In the genomic region with DNA sequence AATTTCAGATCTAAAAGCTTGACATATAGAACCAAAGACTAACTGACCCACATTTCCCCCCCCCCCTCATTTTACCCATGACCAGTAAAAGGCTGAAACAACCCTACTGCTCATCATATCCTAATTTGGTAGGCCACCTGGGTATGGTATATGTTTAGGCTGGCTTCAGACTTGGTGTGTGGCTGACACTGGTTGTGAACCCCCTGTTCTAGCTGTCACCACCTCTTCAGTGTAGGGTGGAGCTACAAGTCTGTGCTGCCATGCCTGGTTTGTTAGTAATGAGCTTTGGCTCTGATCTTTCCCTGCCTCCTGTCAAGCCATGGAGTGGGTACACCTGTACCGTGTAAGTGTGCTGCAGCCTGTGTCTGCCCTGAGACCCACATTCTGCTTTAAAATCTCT, we compare ENCODE assay signal across 21 mouse cellular contexts.
DNase-seq lines count a peak whose midpoint lies in the region; ATAC-seq and TF ChIP-seq lines count a peak whose summit lies in the region.
"Had no signal": no experiment of that assay in that cellular context is flagged by ENCODE, and none has a peak within 500 bp of the region (broad histone marks: within the 10 kb centered on the region; RNA-seq: fewer than 3 reads in every experiment).

No protein-coding gene starts in this region.

- H3K4me1 ChIP-seq in heart, embryonic 13.5 days: peaks cover 25% of the 10 kb centered on the region
- H3K4me1 ChIP-seq in heart, embryonic 12.5 days (replicated peaks): peaks cover 27% of the 10 kb centered on the region
- H3K4me1 ChIP-seq in limb, embryonic 14.5 days (ENCODE audit: control insufficient read depth, insufficient read depth, low read length): peaks cover 14% of the 10 kb centered on the region
- no peaks in the 10 kb centered on the region for H3K4me1 ChIP-seq in limb, embryonic 10.5 days
- H3K4me1 ChIP-seq in neural tube, embryonic 13.5 days (replicated peaks): peaks cover 20% of the 10 kb centered on the region

- no peak overlapping the region for H3K4me2 ChIP-seq in heart, embryonic 13.5 days
- H3K4me2 ChIP-seq in heart, embryonic 12.5 days: no peak overlapping the region
- no peak overlapping the region for H3K4me2 ChIP-seq in limb, embryonic 14.5 days (replicated peaks; ENCODE audit: low read depth, low read length, severe bottlenecking)
- no peak overlapping the region for H3K4me2 ChIP-seq in neural tube, embryonic 13.5 days
- H3K4me2 ChIP-seq: embryonic facial prominence, embryonic 13.5 days; forebrain, embryonic 12.5 days; hindbrain, embryonic 15.5 days had no signal

- no peaks in the 10 kb centered on the region for H3K9me3 ChIP-seq in heart, embryonic 13.5 days
- no peaks in the 10 kb centered on the region for H3K9me3 ChIP-seq in heart, embryonic 12.5 days (replicated peaks)
- H3K9me3 ChIP-seq in limb, embryonic 14.5 days (ENCODE audit: control insufficient read depth, low read length): no peaks in the 10 kb centered on the region
- no peaks in the 10 kb centered on the region for H3K9me3 ChIP-seq in limb, embryonic 10.5 days (replicated peaks)
- H3K9me3 ChIP-seq in neural tube, embryonic 13.5 days: no peaks in the 10 kb centered on the region
- H3K9me3 ChIP-seq: embryonic facial prominence, embryonic 13.5 days; forebrain, embryonic 12.5 days; hindbrain, embryonic 15.5 days had no signal

- H3K27ac ChIP-seq in heart, embryonic 13.5 days (replicated peaks): peak overlapping the region; percentile 62
- H3K27ac ChIP-seq in heart, embryonic 12.5 days (ENCODE audit: poor library complexity, severe bottlenecking): no peak overlapping the region
- 0 out of 2 replicates have a peak overlapping the region, but pooled peaks have one; percentile 65 for H3K27ac ChIP-seq in limb, embryonic 14.5 days (replicated peaks; ENCODE audit: low read depth, low read length)
- H3K27ac ChIP-seq in limb, embryonic 10.5 days: no peak overlapping the region
- H3K27ac ChIP-seq in neural tube, embryonic 13.5 days (replicated peaks): 0 out of 2 replicates have a peak overlapping the region, but pooled peaks have one; percentile 13
- H3K27ac ChIP-seq: forebrain, embryonic 12.5 days; hindbrain, embryonic 15.5 days had no signal

- 40% methylated on average over 1 of the region's 1 CpGs for WGBS in heart, embryonic 13.5 days
- WGBS in heart, embryonic 12.5 days: 50% methylated on average over 1 of the region's 1 CpGs
- 63% methylated on average over 1 of the region's 1 CpGs for WGBS in limb, embryonic 14.5 days
- 85% methylated on average over 1 of the region's 1 CpGs for WGBS in limb, embryonic 10.5 days
- 97% methylated on average over 1 of the region's 1 CpGs for WGBS in neural tube, embryonic 13.5 days

- H3K27me3 ChIP-seq in heart, embryonic 13.5 days (replicated peaks): no peaks in the 10 kb centered on the region
- H3K27me3 ChIP-seq in heart, embryonic 12.5 days (replicated peaks): no peaks in the 10 kb centered on the region
- no peaks in the 10 kb centered on the region for H3K27me3 ChIP-seq in limb, embryonic 14.5 days (ENCODE audit: control insufficient read depth, insufficient read depth, low read length)
- H3K27me3 ChIP-seq in limb, embryonic 10.5 days (ENCODE audit: low read depth, poor library complexity, severe bottlenecking): no peaks in the 10 kb centered on the region
- H3K27me3 ChIP-seq in neural tube, embryonic 13.5 days: no peaks in the 10 kb centered on the region
- H3K27me3 ChIP-seq: CH12.LX; embryonic facial prominence, embryonic 13.5 days; forebrain, embryonic 12.5 days; hindbrain, embryonic 15.5 days; Patski had no signal

- no peak overlapping the region for H3K9ac ChIP-seq in heart, embryonic 13.5 days
- H3K9ac ChIP-seq in heart, embryonic 12.5 days: no peak overlapping the region
- no peak overlapping the region for H3K9ac ChIP-seq in limb, embryonic 14.5 days (ENCODE audit: low read depth, low read length, severe bottlenecking)
- no peak overlapping the region for H3K9ac ChIP-seq in neural tube, embryonic 13.5 days
- H3K9ac ChIP-seq: embryonic facial prominence, embryonic 13.5 days; forebrain, embryonic 12.5 days; hindbrain, embryonic 15.5 days had no signal

- no peak for TF ChIP-seq POLR2A in limb, embryonic 14.5 days (IDR thresholded peaks at IDR 0.05; ENCODE audit: borderline replicate concordance, extremely low read depth, insufficient read depth, insufficient read length)

- no peaks in the 10 kb centered on the region for H3K36me3 ChIP-seq in heart, embryonic 13.5 days
- H3K36me3 ChIP-seq in heart, embryonic 12.5 days: no peaks in the 10 kb centered on the region
- H3K36me3 ChIP-seq in limb, embryonic 14.5 days (ENCODE audit: control insufficient read depth, insufficient read depth, low read length): no peaks in the 10 kb centered on the region
- no peaks in the 10 kb centered on the region for H3K36me3 ChIP-seq in limb, embryonic 10.5 days
- no peaks in the 10 kb centered on the region for H3K36me3 ChIP-seq in neural tube, embryonic 13.5 days
- H3K36me3 ChIP-seq: embryonic facial prominence, embryonic 13.5 days; forebrain, embryonic 12.5 days; hindbrain, embryonic 15.5 days had no signal

- no peak for DNase-seq in limb, embryonic 14.5 days (ENCODE audit: low spot score)
- DNase-seq in limb, embryonic 10.5 days (ENCODE audit: low spot score): no peak
- DNase-seq in neural tube, embryonic 10.5 days (ENCODE audit: extremely low spot score, low spot score): no peak
- DNase-seq: adrenal gland, postnatal 14 days; cerebellum, adult 18-20 months; cerebellum, adult 9-11 months; cerebellum, postnatal 36 days; gastrocnemius, postnatal 10 days; heart, postnatal 10 days; heart, postnatal 4 days had no signal

- no peak overlapping the region for H3K4me3 ChIP-seq in heart, embryonic 13.5 days
- H3K4me3 ChIP-seq in heart, embryonic 12.5 days: no peak overlapping the region
- H3K4me3 ChIP-seq in limb, embryonic 14.5 days (replicated peaks; ENCODE audit: low read length): no peak overlapping the region
- H3K4me3 ChIP-seq in limb, embryonic 10.5 days: no peak overlapping the region
- H3K4me3 ChIP-seq in neural tube, embryonic 13.5 days: no peak overlapping the region
- H3K4me3 ChIP-seq: embryonic facial prominence, embryonic 13.5 days; forebrain, embryonic 12.5 days; hindbrain, embryonic 15.5 days had no signal

- ATAC-seq in heart, embryonic 13.5 days (ENCODE audit: extremely low read depth, insufficient number of reproducible peaks, low FRiP score, low TSS enrichment): no peak
- ATAC-seq in heart, embryonic 12.5 days (ENCODE audit: insufficient number of reproducible peaks, low FRiP score): no peak
- no peak for ATAC-seq in limb, embryonic 14.5 days (ENCODE audit: low FRiP score, low read depth)
- ATAC-seq in neural tube, embryonic 13.5 days (ENCODE audit: low read depth): no peak
- ATAC-seq: activated CD4-positive, CD25-positive, alpha-beta regulatory T cell, adult 4 months; forebrain, embryonic 16.5 days; inflammation-experienced regulatory T-cells, adult 6 months; Patski had no signal

Comparison
In these comparisons a context has a peak if more than half of its experiments do, and no peak if none do; other contexts are left out.
1. H3K27ac ChIP-seq: peak in heart, embryonic 13.5 days (single experiment), limb, embryonic 14.5 days (single experiment) and neural tube, embryonic 13.5 days (single experiment); none in heart, embryonic 12.5 days (single experiment) and limb, embryonic 10.5 days (single experiment).